Mouse (Mus musculus): Measurements from ENCODE around the gene Ddx55.

The Ddx55 gene

GRCm38 (mm10) chr5:124552558-124553307, at the start of gene Ddx55:
Gene Ddx55, plus strand, starts transcription at chr5:124552864.
- DNase-seq (ENCODE audit: low spot score): peak; percentile 83

DNA sequence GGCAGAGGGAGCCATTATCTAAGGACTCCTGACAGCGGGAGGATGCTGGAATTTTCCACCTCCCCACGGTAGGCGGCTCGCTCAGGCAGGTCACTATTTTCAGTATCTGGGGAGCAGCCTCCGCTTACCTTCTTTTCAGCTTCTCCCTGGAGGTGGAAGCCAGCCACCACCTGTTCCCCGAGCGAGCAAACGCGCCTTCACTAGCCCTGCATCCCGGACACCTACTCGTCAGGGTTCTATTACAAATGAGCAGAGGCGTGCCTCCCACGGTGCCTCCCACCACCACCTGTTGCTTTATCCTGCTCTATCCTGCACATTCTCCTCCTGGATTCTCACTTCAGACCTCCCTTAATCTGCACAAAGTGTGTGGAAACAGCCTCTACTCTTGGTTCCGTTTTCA, 48.9 kb upstream of the Ddx55 start:
- DNase-seq (ENCODE audit: low spot score): no peak

- DNase-seq (ENCODE audit: low spot score): no peak
Measured at GRCm38 (mm10) chr5:124505235-124505634, 47.4 kb upstream of the Ddx55 start.

DNA sequence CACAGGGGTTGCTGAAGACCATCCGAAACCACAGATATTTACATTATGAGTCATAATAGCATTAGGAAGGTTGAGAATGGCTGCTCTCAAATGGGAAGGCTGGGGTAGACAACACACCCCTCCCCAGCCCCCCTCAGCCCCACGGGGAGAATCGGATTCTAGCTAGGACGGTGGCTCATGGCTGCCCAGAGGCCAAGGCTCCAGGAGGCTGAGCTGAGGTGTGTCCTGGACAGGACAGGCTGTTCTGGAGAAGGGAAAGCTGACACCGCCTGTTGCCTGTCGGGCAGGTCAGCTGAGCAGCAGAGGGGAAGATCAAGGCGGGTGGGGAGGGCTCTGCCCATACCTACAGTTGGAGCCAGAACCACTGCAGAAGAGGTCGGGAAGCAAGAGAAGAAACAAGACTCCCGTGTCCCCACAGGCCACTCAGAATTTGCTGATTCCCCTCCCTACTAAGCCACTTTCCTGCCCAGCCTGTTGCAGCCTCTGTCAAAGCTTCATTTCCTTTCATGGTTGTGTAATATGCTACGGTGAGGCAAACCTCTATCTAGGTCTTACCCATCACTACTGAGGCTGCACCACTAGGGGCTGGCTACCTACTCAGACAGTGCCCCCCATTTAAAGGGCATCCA, 45.8 kb upstream of the Ddx55 start:
- peak; percentile 17 for DNase-seq (ENCODE audit: low spot score)

- DNase-seq (ENCODE audit: low spot score): no peak
Measured at GRCm38 (mm10) chr5:124509200-124509599, 43.5 kb upstream of the Ddx55 start.

DNA sequence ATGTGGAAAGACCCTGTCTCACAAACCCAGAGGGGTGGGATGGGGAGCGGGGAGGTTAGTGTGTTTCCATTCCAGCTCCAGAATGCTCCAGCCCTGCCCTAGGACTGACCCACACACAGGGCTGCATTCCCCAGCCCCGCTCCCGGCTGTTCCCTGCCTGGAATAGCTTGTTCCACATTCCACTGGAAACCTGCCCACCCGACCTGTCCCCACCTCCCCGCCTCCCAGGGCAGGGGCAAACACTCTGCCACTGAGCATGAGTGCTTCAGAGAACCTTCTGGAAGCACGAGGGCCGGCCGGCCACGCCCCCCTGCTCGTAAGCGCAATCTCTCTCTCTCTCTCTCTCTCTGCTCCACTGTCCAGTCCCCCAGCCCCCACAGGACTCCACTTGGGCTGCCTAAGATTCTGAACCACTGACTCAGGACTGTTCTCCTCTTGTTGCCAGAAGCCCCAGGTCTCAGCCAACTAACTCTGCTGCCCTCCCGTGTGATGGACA, 42.9 kb upstream of the Ddx55 start:
- DNase-seq (ENCODE audit: low spot score): no peak

DNA sequence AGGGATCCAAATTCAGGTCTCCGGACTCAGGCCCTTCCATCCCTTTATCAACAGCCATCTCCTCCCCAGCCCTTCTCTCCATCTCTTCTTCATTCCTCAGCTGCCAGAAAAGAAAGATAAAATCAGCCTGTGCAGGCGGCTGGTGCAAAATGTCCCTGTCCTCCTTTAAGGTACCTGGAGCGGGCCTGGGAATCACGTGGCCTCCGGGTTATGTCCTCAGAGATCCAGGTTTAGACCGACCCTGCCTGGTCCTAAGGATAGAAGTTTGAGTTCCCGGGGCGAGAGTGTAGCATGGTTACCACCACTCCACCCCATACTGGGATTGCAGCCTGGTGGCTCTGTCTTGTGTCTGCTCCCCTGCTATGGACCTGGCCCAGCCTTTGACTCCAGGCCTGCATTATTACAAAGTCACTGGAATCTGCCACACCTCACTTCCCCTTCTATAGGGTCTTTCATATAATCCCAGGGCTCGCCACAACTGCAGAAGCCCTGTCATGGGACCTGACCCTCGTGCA, 42.1 kb upstream of the Ddx55 start:
- no peak for DNase-seq (ENCODE audit: low spot score)

DNA sequence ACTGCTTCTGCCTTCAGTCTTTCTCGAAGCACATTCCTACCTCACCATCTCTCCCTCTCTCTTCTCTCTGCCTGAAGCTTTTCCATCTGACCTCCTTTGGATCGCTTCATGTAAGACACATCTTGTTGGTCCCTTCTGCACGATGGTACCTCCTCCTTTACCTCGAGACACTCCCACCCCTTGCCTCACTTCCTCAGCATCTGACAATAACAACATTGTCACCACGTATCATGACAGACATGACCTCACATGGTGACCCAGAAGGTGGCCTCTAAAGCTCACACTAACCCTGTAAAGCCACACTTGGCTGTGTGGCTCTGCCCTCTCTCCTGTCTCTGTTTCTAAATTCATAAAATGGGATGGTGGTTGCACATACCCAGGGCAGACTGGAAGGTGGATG, 36.9 kb upstream of the Ddx55 start:
- DNase-seq (ENCODE audit: low spot score): no peak

- DNase-seq (ENCODE audit: low spot score): no peak
Measured at GRCm38 (mm10) chr5:124518648-124519047, 34.0 kb upstream of the Ddx55 start.

- DNase-seq (ENCODE audit: low spot score): no peak
Measured at GRCm38 (mm10) chr5:124521588-124521987, 31.1 kb upstream of the Ddx55 start.

GRCm38 (mm10) chr5:124523032-124523431, 29.6 kb upstream of the Ddx55 start:
- no peak for DNase-seq (ENCODE audit: low spot score)

DNA sequence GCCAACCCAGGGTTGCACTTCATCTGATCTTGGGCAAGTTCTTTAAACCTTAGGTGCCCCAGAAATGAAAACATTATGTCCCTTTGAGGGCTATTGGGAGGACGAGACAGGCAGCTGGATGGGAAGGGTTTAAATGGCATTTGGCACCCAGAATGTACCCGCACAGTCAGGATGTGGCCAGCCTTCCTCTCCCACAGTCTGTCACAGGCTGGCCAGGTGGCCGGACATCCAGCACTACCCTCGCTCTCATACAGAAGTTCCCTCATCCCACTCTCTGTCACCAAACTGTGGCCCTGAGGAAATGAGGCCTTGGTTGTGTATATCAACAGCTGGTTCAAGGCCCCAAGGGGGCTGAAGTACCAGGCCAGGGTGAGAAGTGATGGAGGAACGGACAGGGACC, 27.7 kb upstream of the Ddx55 start:
- no peak for DNase-seq (ENCODE audit: low spot score)

- no peak for DNase-seq (ENCODE audit: low spot score)
Measured at GRCm38 (mm10) chr5:124528351-124528750, 24.3 kb upstream of the Ddx55 start.

DNA sequence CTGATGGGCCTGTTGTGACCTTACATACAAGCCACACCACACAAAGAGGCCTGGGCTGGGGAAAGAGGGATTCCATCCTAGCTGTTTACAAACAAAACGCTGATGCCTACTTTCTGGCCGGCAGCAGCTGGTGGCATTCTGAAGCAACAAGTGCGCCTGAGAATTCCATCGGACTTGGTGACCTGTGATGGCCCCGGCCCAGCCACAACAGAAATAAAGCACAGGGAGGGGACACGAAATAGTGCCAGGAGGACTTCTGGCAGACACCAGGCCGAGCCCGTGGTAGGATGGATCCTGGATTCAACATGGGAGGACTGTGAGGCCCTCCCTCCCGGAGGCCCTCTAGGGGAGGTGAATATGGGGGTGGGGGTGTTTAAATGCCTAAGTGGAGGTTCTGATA, 23.9 kb upstream of the Ddx55 start:
- no peak for DNase-seq (ENCODE audit: low spot score)

GRCm38 (mm10) chr5:124529191-124529651, 23.4 kb upstream of the Ddx55 start:
- DNase-seq (ENCODE audit: low spot score): no peak

DNA sequence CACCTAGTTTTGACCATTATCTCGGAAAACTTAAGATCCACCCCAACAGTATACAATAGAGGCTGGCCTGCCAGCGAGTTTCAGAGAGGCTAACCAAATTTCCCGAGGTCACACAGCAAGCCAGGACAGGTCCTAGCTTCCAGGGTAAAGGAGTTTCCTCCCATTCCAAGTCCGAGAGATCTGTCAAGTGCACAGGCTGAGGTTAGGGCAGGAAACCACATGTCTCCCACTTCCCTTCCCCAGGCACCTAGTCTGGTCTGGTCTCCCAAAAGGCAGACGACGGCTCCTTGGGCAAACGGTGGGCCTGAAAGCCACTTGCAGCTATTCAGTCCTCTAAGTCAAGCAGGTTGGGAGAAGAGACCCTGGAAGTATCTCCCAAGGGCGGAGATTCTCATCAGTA, 23.0 kb upstream of the Ddx55 start:
- DNase-seq (ENCODE audit: low spot score): no peak

GRCm38 (mm10) chr5:124530655-124531582, 21.7 kb upstream of the Ddx55 start, which contains the start of gene Rilpl1:
Gene Rilpl1, minus strand, starts transcription at chr5:124531391.
- DNase-seq (ENCODE audit: low spot score): peak; percentile 60

- DNase-seq (ENCODE audit: low spot score): no peak
Measured at GRCm38 (mm10) chr5:124531583-124531930, 21.1 kb upstream of the Ddx55 start.

DNA sequence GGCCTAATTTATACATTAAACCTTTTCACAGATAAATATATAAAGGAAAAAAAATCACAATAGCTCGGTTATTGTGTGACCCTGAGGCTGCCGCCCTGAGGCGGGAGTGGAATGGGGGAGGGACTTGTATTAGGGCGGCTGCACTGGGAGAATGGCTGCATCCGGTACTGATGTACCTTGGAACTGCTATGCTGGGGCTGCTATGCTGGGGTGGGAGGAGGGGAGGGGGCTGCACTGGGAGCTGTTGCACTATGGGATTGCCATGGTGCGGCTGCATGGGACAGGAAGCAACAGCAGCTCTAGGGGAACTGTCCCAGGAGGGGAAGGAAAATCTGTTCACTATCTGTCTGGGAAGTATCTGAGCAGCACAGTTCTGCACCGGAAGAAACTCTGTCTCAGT, 20.2 kb upstream of the Ddx55 start:
- DNase-seq (ENCODE audit: low spot score): no peak

- no peak for DNase-seq (ENCODE audit: low spot score)
Measured at GRCm38 (mm10) chr5:124535016-124535415, 17.6 kb upstream of the Ddx55 start.

DNA sequence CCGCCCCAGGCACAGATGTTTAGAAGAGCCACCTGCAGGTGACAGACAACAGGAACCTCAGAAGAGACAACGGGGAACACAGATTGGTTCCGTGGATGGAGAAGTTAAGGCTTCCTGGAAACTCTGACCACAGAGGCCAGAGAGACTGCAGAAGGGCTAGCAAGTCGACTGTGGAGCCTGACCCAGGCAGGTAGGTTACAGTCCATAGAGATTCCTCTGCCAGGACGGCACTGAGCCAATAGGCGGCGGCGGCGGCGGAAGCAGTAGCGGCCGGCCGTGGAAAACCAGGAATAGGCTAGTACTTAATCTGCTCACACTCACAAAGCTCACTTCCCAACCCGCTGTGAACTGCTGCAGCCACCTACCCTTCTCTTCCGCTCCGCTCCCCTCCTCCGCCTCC, 15.9 kb upstream of the Ddx55 start:
- peak; percentile 34 for DNase-seq (ENCODE audit: low spot score)
